In genomic region chr13:99021181-99021580, GRCm38 (mm10) we compare ENCODE assay signal across 27 mouse cellular contexts. TPM values are rescaled to one million over a fixed set of nuclear protein-coding genes. Genes with fewer than 3 reads are reported as not detected.
DNase-seq lines count a peak whose midpoint lies in the region; ATAC-seq and TF ChIP-seq lines count a peak whose summit lies in the region.
"Had no signal": no experiment of that assay in that cellular context is flagged by ENCODE, and none has a peak within 500 bp of the region (broad histone marks: within the 10 kb centered on the region; RNA-seq: fewer than 3 reads in every experiment).

No protein-coding gene starts in this region.

- peak; percentile 21 for DNase-seq in forebrain, postnatal 0 days
- no peak for DNase-seq in forebrain, embryonic 11.5 days (ENCODE audit: low spot score)
- no peak for DNase-seq in liver, embryonic 14.5 days (ENCODE audit: low read depth in 3 of 3, low spot score in 3 of 3)
- no peak for DNase-seq in liver
- DNase-seq in fat pad, adult 2 months (ENCODE audit: extremely low read depth, low read depth, low spot score): peak; percentile 67
- DNase-seq in mesoderm, embryonic 11.5 days (ENCODE audit: low read depth, low spot score): peak; percentile 50
- no peak for DNase-seq in left cerebral cortex, adult 18-20 months (ENCODE audit: low spot score in 2 of 2)
- DNase-seq in left cerebral cortex, adult 8-10 months (ENCODE audit: low spot score in 2 of 2): no peak
- DNase-seq: adrenal gland, postnatal 10 days; cerebellum, adult 11-12 months; cerebellum, adult 9-10 months; cerebellum, postnatal 25 days; gastrocnemius, postnatal 14 days; heart, postnatal 10 days had no signal

- no peaks in the 10 kb centered on the region for H3K4me1 ChIP-seq in forebrain, postnatal 0 days (ENCODE audit: insufficient read depth)
- H3K4me1 ChIP-seq in forebrain, embryonic 11.5 days (replicated peaks; ENCODE audit: control insufficient read depth, insufficient read depth, low read length): no peaks in the 10 kb centered on the region
- peaks cover 43 to 44% of the 10 kb centered on the region in 2 experiments for H3K4me1 ChIP-seq in liver, embryonic 14.5 days (replicated peaks; ENCODE audit: control insufficient read depth in 2 of 2, insufficient read depth in 2 of 2, low read length in 1 of 2)
- H3K4me1 ChIP-seq: embryonic facial prominence, embryonic 12.5 days had no signal

- no peaks in the 10 kb centered on the region for H3K36me3 ChIP-seq in forebrain, postnatal 0 days (ENCODE audit: insufficient read depth)
- H3K36me3 ChIP-seq in forebrain, embryonic 11.5 days (ENCODE audit: control insufficient read depth, insufficient read depth, low read length): no peaks in the 10 kb centered on the region
- H3K36me3 ChIP-seq in liver, embryonic 14.5 days (replicated peaks; ENCODE audit: control insufficient read depth, insufficient read depth, low read depth): no peaks in the 10 kb centered on the region
- H3K36me3 ChIP-seq: embryonic facial prominence, embryonic 12.5 days; forebrain, embryonic 15.5 days; heart, embryonic 10.5 days; hindbrain, embryonic 13.5 days had no signal

- TF ChIP-seq EP300 in liver, embryonic 14.5 days (IDR thresholded peaks at IDR 0.05; ENCODE audit: low read depth): no peak

- TF ChIP-seq CTCF in forebrain, postnatal 0 days (IDR thresholded peaks at IDR 0.05; ENCODE audit: low read depth): no peak
- no peak for TF ChIP-seq CTCF in liver, embryonic 14.5 days (IDR thresholded peaks at IDR 0.05; ENCODE audit: low read depth)

- WGBS in forebrain, postnatal 0 days: 57% methylated on average over 6 of the region's 6 CpGs
- 87% methylated on average over 6 of the region's 6 CpGs for WGBS in forebrain, embryonic 11.5 days
- WGBS in liver, embryonic 14.5 days (ENCODE audit: insufficient replicate concordance): 81% methylated on average over 6 of the region's 6 CpGs

- no peak overlapping the region for H3K9ac ChIP-seq in forebrain, postnatal 0 days
- H3K9ac ChIP-seq in forebrain, embryonic 11.5 days (ENCODE audit: low read length): no peak overlapping the region
- no peak overlapping the region for H3K9ac ChIP-seq in liver, embryonic 14.5 days (replicated peaks)
- H3K9ac ChIP-seq: embryonic facial prominence, embryonic 12.5 days; forebrain, embryonic 15.5 days; hindbrain, embryonic 13.5 days had no signal

- no peak overlapping the region for H3K4me3 ChIP-seq in forebrain, postnatal 0 days (ENCODE audit: low read depth, low read length)
- H3K4me3 ChIP-seq in forebrain, embryonic 11.5 days (ENCODE audit: low read depth, low read length): no peak overlapping the region
- H3K4me3 ChIP-seq in liver, embryonic 14.5 days (ENCODE audit: insufficient read depth in 1 of 2, low read depth in 2 of 2, low read length in 2 of 2): no peak overlapping the region
- H3K4me3 ChIP-seq: embryonic facial prominence, embryonic 12.5 days; forebrain, embryonic 15.5 days; heart, embryonic 10.5 days; hindbrain, embryonic 13.5 days had no signal

- no peak overlapping the region for H3K4me2 ChIP-seq in forebrain, postnatal 0 days (ENCODE audit: low read depth)
- H3K4me2 ChIP-seq in forebrain, embryonic 11.5 days (ENCODE audit: low read depth, low read length, severe bottlenecking): no peak overlapping the region
- no peak overlapping the region for H3K4me2 ChIP-seq in liver, embryonic 14.5 days (ENCODE audit: low read depth)
- H3K4me2 ChIP-seq: embryonic facial prominence, embryonic 12.5 days; forebrain, embryonic 15.5 days; hindbrain, embryonic 13.5 days had no signal

- no peaks in the 10 kb centered on the region for H3K9me3 ChIP-seq in forebrain, postnatal 0 days (ENCODE audit: low read length)
- no peaks in the 10 kb centered on the region for H3K9me3 ChIP-seq in forebrain, embryonic 11.5 days (ENCODE audit: control insufficient read depth, low read length)
- H3K9me3 ChIP-seq in liver, embryonic 14.5 days (ENCODE audit: control insufficient read depth, low read length): no peaks in the 10 kb centered on the region
- H3K9me3 ChIP-seq: embryonic facial prominence, embryonic 12.5 days; forebrain, embryonic 15.5 days; heart, embryonic 10.5 days; hindbrain, embryonic 13.5 days had no signal

- no peaks in the 10 kb centered on the region for H3K27me3 ChIP-seq in forebrain, postnatal 0 days (ENCODE audit: insufficient read depth, low read length)
- no peaks in the 10 kb centered on the region for H3K27me3 ChIP-seq in forebrain, embryonic 11.5 days (ENCODE audit: control insufficient read depth, insufficient read depth, low read length)
- H3K27me3 ChIP-seq in liver, embryonic 14.5 days (ENCODE audit: control insufficient read depth, insufficient read depth, low read length): no peaks in the 10 kb centered on the region; the same call in 1 of the 2 replicates
- H3K27me3 ChIP-seq: embryonic facial prominence, embryonic 12.5 days; forebrain, embryonic 15.5 days; hindbrain, embryonic 13.5 days had no signal

- ATAC-seq in forebrain, postnatal 0 days: peak; percentile 47; the same call in 1 of the 2 replicates
- no peak for ATAC-seq in forebrain, embryonic 11.5 days (replicated peaks; ENCODE audit: low FRiP score)
- ATAC-seq in liver, embryonic 14.5 days (ENCODE audit: insufficient read depth): no peak
- ATAC-seq: forebrain, embryonic 15.5 days; hindbrain, postnatal 0 days had no signal

- no peak overlapping the region for H3K27ac ChIP-seq in forebrain, postnatal 0 days (ENCODE audit: low read depth, low read length)
- no peak overlapping the region for H3K27ac ChIP-seq in forebrain, embryonic 11.5 days (ENCODE audit: low read depth, low read length)
- peak overlapping the region; percentile 96 for H3K27ac ChIP-seq in liver, embryonic 14.5 days
- H3K27ac ChIP-seq: embryonic facial prominence, embryonic 12.5 days; forebrain, embryonic 15.5 days; hindbrain, postnatal 0 days had no signal

RNA-seq across cellular contexts. Expression of gene 1700024P04Rik, which starts 36.8 kb away (rescaled TPM):
- total RNA-seq in forebrain, postnatal 0 days (2014; rRNA removed): not detected in 2 replicates
- not detected in 2 replicates for polyA plus RNA-seq in forebrain, postnatal 0 days (2015; fragmentation: Nextera tagmentation; extraction: Ambion mirVana)
- polyA plus RNA-seq in forebrain, embryonic 11.5 days (2014; fragmentation: Nextera tagmentation; extraction: Ambion mirVana): not detected in 2 replicates
- polyA plus RNA-seq in liver, embryonic 14.5 days (2012; rRNA removed): not detected in 2 replicates
- not detected in 2 replicates for polyA plus RNA-seq in liver, embryonic 14.5 days (2014; fragmentation: Nextera tagmentation; extraction: Ambion mirVana)
- total RNA-seq in left cerebral cortex, adult 18-20 months (2021): not detected
- total RNA-seq in left cerebral cortex, adult 8-10 months (2022): not detected
- total RNA-seq: adrenal gland, postnatal 10 days; adrenal gland, postnatal 4 days; gastrocnemius, postnatal 14 days; granulocyte monocyte progenitor cell, adult 5-6 weeks; heart, postnatal 10 days; hematopoietic stem cell, adult 5-6 weeks; hindbrain, postnatal 0 days; MEL had no signal
- polyA plus RNA-seq: C2C12; cortical plate, adult 2 months; embryonic facial prominence, embryonic 12.5 days; forebrain, embryonic 15.5 days; frontal cortex, adult 2 months; heart, embryonic 10.5 days; heart, embryonic 14.5 days; hindbrain, embryonic 13.5 days; hindbrain, postnatal 0 days had no signal

Comparison
In these comparisons a context has a peak if more than half of its experiments do, and no peak if none do; other contexts are left out.
1. DNase-seq: peak in forebrain, postnatal 0 days (single experiment), fat pad, adult 2 months (single experiment) and mesoderm, embryonic 11.5 days (single experiment); none in forebrain, embryonic 11.5 days (single experiment), liver, embryonic 14.5 days (0 of 3), liver (single experiment), left cerebral cortex, adult 18-20 months (0 of 2) and left cerebral cortex, adult 8-10 months (0 of 2).